Mouse (Mus musculus) hindlimb bud, embryonic 11.5 days (tissue): ENCODE data around the gene Hist2h3c1.
"Not testable (repeated sequence)": the region's sequence is repeated elsewhere in the genome, so short reads cannot be mapped to it uniquely, and the experiment has no call there.

ENCODE experiments used
- DNase-seq: peaks from one replicate; pipeline ENCODE4 v3.0.0-alpha.2; 2012; ENCODE audit warnings: low read depth, low spot score; ENCODE audit errors: extremely low spot score

Gene Hist2h3c1

GRCm38 (mm10) chr3:96246427-96246856, at the start of gene Hist2h3c1:
Gene Hist2h3c1 (plus strand): TSS chr3:96246685.
- DNase-seq, result not testable (repeated sequence)

GRCm38 (mm10) chr3:96197129-96197749, 49.2 kb upstream of the Hist2h3c1 start:
- DNase-seq, result peak; percentile 79

GRCm38 (mm10) chr3:96198181-96198580, 48.3 kb upstream of the Hist2h3c1 start:
- DNase-seq, result no peak

GRCm38 (mm10) chr3:96198601-96199251, 47.8 kb upstream of the Hist2h3c1 start:
- DNase-seq, result not testable (repeated sequence)

GRCm38 (mm10) chr3:96199731-96200130, 46.8 kb upstream of the Hist2h3c1 start:
- DNase-seq, result no peak

GRCm38 (mm10) chr3:96207819-96208218, 38.7 kb upstream of the Hist2h3c1 start:
- DNase-seq, result no peak

GRCm38 (mm10) chr3:96209242-96209641, 37.2 kb upstream of the Hist2h3c1 start:
- no peak for DNase-seq

- DNase-seq, result no peak
These were observed 27.3 kb upstream of the Hist2h3c1 start for GRCm38 (mm10) chr3:96219191-96219641.

GRCm38 (mm10) chr3:96219661-96220130, 26.8 kb upstream of the Hist2h3c1 start, which contains the start of the genes Bola1 and Hist2h2ab:
Gene Bola1 (minus strand): TSS chr3:96219709.
Gene Hist2h2ab (plus strand): TSS chr3:96219865.
- DNase-seq, result peak; percentile 90

GRCm38 (mm10) chr3:96220131-96220764, 26.2 kb upstream of the Hist2h3c1 start:
- not testable (repeated sequence) for DNase-seq

GRCm38 (mm10) chr3:96220765-96221639, 25.5 kb upstream of the Hist2h3c1 start, which contains the start of the genes Hist2h2ac and Hist2h2be:
Gene Hist2h2ac (minus strand): TSS chr3:96220880.
Gene Hist2h2be (plus strand): TSS chr3:96221119.
- DNase-seq, result peak; percentile 90

- no peak for DNase-seq
These were observed 24.8 kb upstream of the Hist2h3c1 start for GRCm38 (mm10) chr3:96221640-96222038.

GRCm38 (mm10) chr3:96222774-96223173, 23.7 kb upstream of the Hist2h3c1 start:
- no peak for DNase-seq

GRCm38 (mm10) chr3:96225421-96225820, 21.1 kb upstream of the Hist2h3c1 start:
- DNase-seq, result no peak

- no peak for DNase-seq
These were observed 19.5 kb upstream of the Hist2h3c1 start for GRCm38 (mm10) chr3:96226695-96227648.

GRCm38 (mm10) chr3:96228828-96229227, 17.7 kb upstream of the Hist2h3c1 start:
- DNase-seq, result no peak

- DNase-seq, result no peak
These were observed 16.1 kb upstream of the Hist2h3c1 start for GRCm38 (mm10) chr3:96230404-96230803.

- no peak for DNase-seq
These were observed 15.4 kb upstream of the Hist2h3c1 start for GRCm38 (mm10) chr3:96230910-96231757.

- DNase-seq, result no peak
These were observed 14.7 kb upstream of the Hist2h3c1 start for GRCm38 (mm10) chr3:96231758-96232120.
